Comparison of ENCODE assay signal across 9 mouse cellular contexts in genomic region chr6:86009980-86010379, GRCm38 (mm10). TPM values are rescaled to one million over a fixed set of nuclear protein-coding genes. Genes with fewer than 3 reads are reported as not detected.
A peak's percentile ranks its signal among the peaks of the same experiment; 100 is the strongest.
DNase-seq lines count a peak whose midpoint lies in the region; ATAC-seq and TF ChIP-seq lines count a peak whose summit lies in the region.
"Had no signal": no experiment of that assay in that cellular context is flagged by ENCODE, and none has a peak within 500 bp of the region (broad histone marks: within the 10 kb centered on the region; RNA-seq: fewer than 3 reads in every experiment).

No protein-coding gene starts in this region.

- TF ChIP-seq POLR2A in thymus, adult 2 months (IDR thresholded peaks at IDR 0.05; ENCODE audit: control insufficient read depth, extremely low read depth, insufficient read depth, low read length, poor library complexity): no peak

- ATAC-seq in liver, embryonic 12.5 days: no peak
- no peak for ATAC-seq in Patski
- ATAC-seq in midbrain, embryonic 14.5 days (ENCODE audit: low FRiP score, low TSS enrichment): no peak

- in situ Hi-C loops in Patski (cut with MboI; ENCODE audit: low pct_unique_long_range_greater_than_20kb): loop anchor here (5.0 kb wide), 1 partner anchor 183 kb away; no protein-coding TSS in a partner anchor

- 24% methylated on average over 4 of the region's 4 CpGs for WGBS in liver, embryonic 12.5 days (ENCODE audit: insufficient replicate concordance)
- WGBS in midbrain, embryonic 14.5 days: 42% methylated on average over 4 of the region's 4 CpGs
- 54% methylated on average over 4 of the region's 4 CpGs for WGBS in thymus, adult 2 months

- no peaks in the 10 kb centered on the region for H3K4me1 ChIP-seq in liver, embryonic 12.5 days
- no peaks in the 10 kb centered on the region for H3K4me1 ChIP-seq in midbrain, embryonic 14.5 days (ENCODE audit: control insufficient read depth, insufficient read depth, low read length)
- H3K4me1 ChIP-seq in thymus, adult 2 months (replicated peaks; ENCODE audit: control insufficient read depth, insufficient read depth, low read length): no peaks in the 10 kb centered on the region

- peaks cover 30% of the 10 kb centered on the region for H3K27me3 ChIP-seq in liver, embryonic 12.5 days (replicated peaks)
- H3K27me3 ChIP-seq in Patski: peaks cover 18% of the 10 kb centered on the region
- H3K27me3 ChIP-seq in midbrain, embryonic 14.5 days (ENCODE audit: control insufficient read depth, insufficient read depth, low read length): no peaks in the 10 kb centered on the region
- no peaks in the 10 kb centered on the region for H3K27me3 ChIP-seq in thymus, adult 2 months (ENCODE audit: control insufficient read depth, insufficient read depth, low read length)

- no peak overlapping the region for H3K4me3 ChIP-seq in liver, embryonic 12.5 days
- no peak overlapping the region for H3K4me3 ChIP-seq in midbrain, embryonic 14.5 days (replicated peaks; ENCODE audit: low read depth, low read length)
- no peak overlapping the region for H3K4me3 ChIP-seq in thymus, adult 2 months (ENCODE audit: control insufficient read depth, insufficient read depth, low read length)

- H3K9ac ChIP-seq in liver, embryonic 12.5 days: no peak overlapping the region
- no peak overlapping the region for H3K9ac ChIP-seq in midbrain, embryonic 14.5 days (replicated peaks; ENCODE audit: low read length)

- no peak overlapping the region for H3K27ac ChIP-seq in liver, embryonic 12.5 days
- H3K27ac ChIP-seq in midbrain, embryonic 14.5 days (replicated peaks; ENCODE audit: low read depth, low read length): no peak overlapping the region
- no peak overlapping the region for H3K27ac ChIP-seq in thymus, adult 2 months (ENCODE audit: control insufficient read depth, insufficient read depth, low read length)

- no peaks in the 10 kb centered on the region for H3K36me3 ChIP-seq in liver, embryonic 12.5 days
- no peaks in the 10 kb centered on the region for H3K36me3 ChIP-seq in midbrain, embryonic 14.5 days (ENCODE audit: control insufficient read depth, insufficient read depth, low read length)
- no peaks in the 10 kb centered on the region for H3K36me3 ChIP-seq in thymus, adult 2 months (ENCODE audit: control insufficient read depth, insufficient read depth, low read length)

- no peak overlapping the region for H3K4me2 ChIP-seq in liver, embryonic 12.5 days
- no peak overlapping the region for H3K4me2 ChIP-seq in midbrain, embryonic 14.5 days (ENCODE audit: low read length)

- DNase-seq in liver: peak; percentile 50
- DNase-seq in Patski (ENCODE audit: low read depth, low spot score): no peak
- peak; percentile 41 for DNase-seq in cerebellum, adult 9-11 months
- peak; percentile 28 for DNase-seq in gastrocnemius, postnatal 10 days
- DNase-seq in layer of hippocampus, postnatal 36 days: peak; percentile 50 to 51
- peak; percentile 85 for DNase-seq in midbrain, embryonic 14.5 days
- DNase-seq in thymus, adult 2 months: peak; percentile 51

- TF ChIP-seq CTCF in Patski (IDR thresholded peaks at IDR 0.05): peak; percentile 91
- no peak for TF ChIP-seq CTCF in thymus, adult 2 months (IDR thresholded peaks at IDR 0.05; ENCODE audit: borderline replicate concordance, control insufficient read depth, extremely low read depth, insufficient read depth, low read length, poor library complexity)

- no peaks in the 10 kb centered on the region for H3K9me3 ChIP-seq in liver, embryonic 12.5 days (replicated peaks)
- H3K9me3 ChIP-seq in midbrain, embryonic 14.5 days (ENCODE audit: control insufficient read depth, low read length): no peaks in the 10 kb centered on the region

- POLR2A ChIA-PET in Patski (lab: Charles Lee): no interaction called here

- CTCF ChIA-PET in Patski (lab: Charles Lee): interaction anchor here (2.3 kb wide), 1 partner anchor 10 kb away, joined by 7 read pairs; no protein-coding TSS in a partner anchor

RNA-seq across cellular contexts. Expression of gene Figla, which starts 6.0 kb away (rescaled TPM):
- polyA plus RNA-seq in liver, embryonic 12.5 days (2016; fragmentation: Nextera tagmentation; extraction: Ambion mirVana): not detected in 2 replicates
- polyA plus RNA-seq in Patski (2021): not detected
- total RNA-seq in gastrocnemius, postnatal 10 days (2021): not detected
- total RNA-seq in layer of hippocampus, postnatal 36 days (2021): not detected
- not detected in 2 replicates for polyA plus RNA-seq in midbrain, embryonic 14.5 days (2014; fragmentation: Nextera tagmentation; extraction: Ambion mirVana)
- not detected in 2 replicates for polyA plus RNA-seq in thymus, adult 2 months (2012; rRNA removed)
- polyA plus RNA-seq: frontal cortex, adult 2 months had no signal

RNA-seq across cellular contexts. Expression of gene Add2, which starts 18.5 kb away (rescaled TPM):
- 96.9 and 97.2 TPM in 2 replicates for polyA plus RNA-seq in liver, embryonic 12.5 days (2016; fragmentation: Nextera tagmentation; extraction: Ambion mirVana)
- polyA plus RNA-seq in Patski (2021): 0.03 TPM
- total RNA-seq in gastrocnemius, postnatal 10 days (2021): 1 to 10 TPM in 1 of 2 experiments, under 1 TPM in 1; 0.68 to 1.9 TPM
- total RNA-seq in layer of hippocampus, postnatal 36 days (2021): 100 to 1,000 TPM; 262 to 287 TPM
- 117 and 136 TPM in 2 replicates for polyA plus RNA-seq in midbrain, embryonic 14.5 days (2014; fragmentation: Nextera tagmentation; extraction: Ambion mirVana)
- polyA plus RNA-seq in thymus, adult 2 months (2012; rRNA removed): 0.08 and 0.31 TPM in 2 replicates

RNA-seq across cellular contexts. Expression of gene Dusp11, which starts 48.5 kb away (rescaled TPM):
- polyA plus RNA-seq in liver, embryonic 12.5 days (2016; fragmentation: Nextera tagmentation; extraction: Ambion mirVana): 37.2 and 38.0 TPM in 2 replicates
- 50.1 TPM for polyA plus RNA-seq in Patski (2021)
- 10 to 100 TPM; 49.0 to 63.7 TPM for total RNA-seq in gastrocnemius, postnatal 10 days (2021)
- total RNA-seq in layer of hippocampus, postnatal 36 days (2021): 100 to 1,000 TPM in 1 of 2 experiments, 10 to 100 TPM in 1; 87.0 to 106 TPM
- 48.8 and 58.5 TPM in 2 replicates for polyA plus RNA-seq in midbrain, embryonic 14.5 days (2014; fragmentation: Nextera tagmentation; extraction: Ambion mirVana)
- polyA plus RNA-seq in thymus, adult 2 months (2012; rRNA removed): 60.8 and 65.6 TPM in 2 replicates

Comparison
In these comparisons a context has a peak if more than half of its experiments do, and no peak if none do; other contexts are left out.
1. RNA of gene Add2, which starts 18.5 kb away (polyA plus RNA-seq): 117 to 136 TPM in midbrain, embryonic 14.5 days and 96.9 to 97.2 TPM in liver, embryonic 12.5 days; 0.08 to 0.31 TPM in thymus, adult 2 months and 0.03 TPM in Patski (single experiment); every median in the first group is over 10 times any median in the second.